Mouse (Mus musculus): ENCODE measurements at regions not wholly inside any gene's neighbourhood (a gene's known extent, or its start where the extent isn't known, plus 50 kb on each side); places are given as distances from the start of the nearest gene placed in this dataset.

DNA sequence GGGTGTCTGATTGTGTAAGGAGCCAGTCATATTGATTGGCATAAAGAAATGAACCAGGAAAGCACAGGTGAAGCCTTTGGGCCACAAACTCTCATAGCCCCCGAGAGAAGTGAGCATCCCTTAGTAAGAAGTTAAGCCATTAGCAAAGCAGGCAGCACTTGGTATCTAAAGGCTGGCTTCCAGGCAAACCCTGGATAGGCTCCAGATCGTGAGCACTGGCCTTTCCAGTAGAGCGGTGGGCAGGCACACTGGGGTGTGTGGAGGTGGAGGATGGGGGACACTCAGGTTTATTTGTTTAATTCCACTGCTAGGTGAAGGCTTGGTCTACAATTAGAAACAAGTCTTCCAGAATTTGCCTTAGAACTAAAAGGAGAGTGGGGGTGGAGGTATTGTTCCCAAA, 371.9 kb downstream of the Matn1 start:
- TF ChIP-seq GATA1 (IDR thresholded peaks at IDR 0.05; ENCODE audit: borderline replicate concordance, low read length) = no peak
- no peak for TF ChIP-seq FLI1 (IDR thresholded peaks at IDR 0.05; ENCODE audit: low read length)

Measured in megakaryocyte, embryonic 14.5 days (primary cell).